Mouse (Mus musculus) lung, embryonic 14.5 days (tissue): ENCODE data around the gene Arhgap31. TPM values are rescaled to one million over a fixed set of nuclear protein-coding genes. Genes with fewer than 3 reads are reported as not detected.

ENCODE experiments used
- ATAC-seq: fragments of 200-750 bp; cut with Nextera tagmentation; 2 replicates; pipeline ENCODE4 v1.8.0; 2017; ENCODE audit warnings: mild to moderate bottlenecking, moderate TSS enrichment, moderate library complexity; ENCODE audit not compliant: insufficient read depth
- DNase-seq: peaks from one replicate; pipeline ENCODE4 v3.0.0-alpha.2; 2015
- H3K27ac ChIP-seq: fragments of 300-500 bp; sonication (generic); 2 replicates; pipeline ENCODE4 v1.5.1; 2014; ENCODE audit warnings: low read depth, mild to moderate bottlenecking, moderate library complexity
- H3K27me3 ChIP-seq: fragments of 300-500 bp; sonication (generic); 2 replicates; pipeline ENCODE4 v1.6.1; 2014; ENCODE audit warnings: low read length, control low read depth; ENCODE audit not compliant: insufficient read depth
- H3K36me3 ChIP-seq: fragments of 300-500 bp; sonication (generic); 2 replicates; pipeline ENCODE4 v1.6.1; 2014; ENCODE audit warnings: control low read depth; ENCODE audit not compliant: insufficient read depth
- H3K4me1 ChIP-seq: fragments of 300-500 bp; sonication (generic); 2 replicates; pipeline ENCODE4 v1.6.1; 2014; ENCODE audit warnings: antibody characterized with exemption, control low read depth; ENCODE audit not compliant: insufficient read depth
- H3K4me2 ChIP-seq: fragments of 300-500 bp; sonication (generic); 2 replicates; pipeline ENCODE4 v1.6.1; 2014; ENCODE audit warnings: mild to moderate bottlenecking
- H3K4me3 ChIP-seq: fragments of 300-500 bp; sonication (generic); 2 replicates; pipeline ENCODE4 v1.5.1; 2014; ENCODE audit warnings: low read depth, low read length
- H3K9ac ChIP-seq: fragments of 300-500 bp; sonication (generic); 2 replicates; pipeline ENCODE4 v1.6.1; 2014
- H3K9me3 ChIP-seq: fragments of 300-500 bp; sonication (generic); 2 replicates; pipeline ENCODE4 v1.6.1; 2016; ENCODE audit warnings: low read depth, low read length, control low read depth
- CTCF ChIP-seq: IDR thresholded peaks from 2 replicates; pipeline ENCODE4 v1.5.1; 2016; ENCODE audit warnings: antibody characterized with exemption, low read depth
- WGBS: fragments of 180-500 bp; shearing (Covaris S2); extraction: QIAGEN DNeasy Blood & Tissue Kit; methylation state at CpG from one replicate; pipeline ENCODE4 v1.1.7; 2014; 5-methylcytosine and 5-hydroxymethylcytosine counted together
- polyA plus RNA-seq: library from polyadenylated mRNA; unstranded; fragments of >200 nt; fragmentation: Nextera tagmentation; extraction: Ambion mirVana; gene quantifications from 2 replicates; pipeline ENCODE4 v1.2.1, GENCODE M21; 2014

Gene Arhgap31
- polyA plus RNA-seq, 1 experiment from 2014 or later = 21.6 TPM

DNA sequence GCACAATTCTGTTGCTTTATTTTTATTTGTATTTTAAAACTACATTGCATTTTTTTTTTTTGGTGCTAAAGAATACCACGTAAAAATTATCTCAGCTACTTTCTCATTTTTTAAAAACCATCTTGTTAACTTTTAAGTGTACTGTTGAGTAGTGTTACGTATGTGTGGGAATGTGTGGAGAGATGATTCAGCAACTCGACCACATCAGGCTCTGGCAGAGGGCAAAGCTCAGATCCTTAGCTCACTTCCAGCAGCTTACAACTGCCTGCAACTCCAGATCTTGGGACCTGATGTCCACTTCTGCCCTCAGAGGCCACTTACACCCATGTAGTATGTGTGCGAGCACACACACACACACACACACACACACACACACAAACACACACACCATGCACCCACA is 43.5 kb upstream of the Arhgap31 start:
- Histone ChIP-seq H3K9ac (no peak overlapping the region), H3K9me3 (no peaks in the 10 kb centered on the region), H3K36me3 (peaks cover 50% of the 10 kb centered on the region), H3K4me1 (no peaks in the 10 kb centered on the region; the same call in none of the 2 replicates), H3K27me3 (no peaks in the 10 kb centered on the region), H3K4me2 (no peak overlapping the region), H3K27ac (peak overlapping the region; percentile 60; the same call in 1 of the 2 replicates), H3K4me3 (no peak overlapping the region)
- DNase-seq (no peak), ATAC-seq (no peak)
- TF ChIP-seq CTCF = no peak
- WGBS = 41% methylated on average over 4 of the region's 4 CpGs

DNA sequence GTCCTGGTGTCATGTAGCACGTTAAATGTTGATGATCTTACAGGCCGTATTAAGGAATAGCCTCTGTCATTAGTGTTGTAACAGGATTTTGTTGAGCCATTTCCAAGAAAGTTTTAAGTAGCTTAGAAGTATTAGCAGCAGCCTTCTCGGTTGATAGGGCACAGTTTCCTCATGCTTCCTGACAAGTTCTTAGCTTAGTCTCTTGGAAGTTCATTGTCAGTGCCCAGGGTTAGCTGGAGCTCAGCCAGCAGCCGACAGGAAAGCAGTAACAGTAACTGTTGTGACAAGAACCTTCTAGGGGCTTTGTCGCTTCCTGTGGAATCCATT is 43.1 kb upstream of the Arhgap31 start:
- no peaks in the 10 kb centered on the region; the same call in none of the 2 replicates for H3K4me1 ChIP-seq
- ATAC-seq = peak; percentile 70
- DNase-seq = peak; percentile 89
- no peak overlapping the region for H3K4me3 ChIP-seq
- H3K9me3 ChIP-seq = no peaks in the 10 kb centered on the region
- peak overlapping the region; percentile 19; the same call in 1 of the 2 replicates for H3K4me2 ChIP-seq
- 17% methylated on average over 5 of the region's 5 CpGs for WGBS
- no peak for TF ChIP-seq CTCF
- peak overlapping the region; percentile 81 for H3K27ac ChIP-seq
- peaks cover 50% of the 10 kb centered on the region for H3K36me3 ChIP-seq
- no peaks in the 10 kb centered on the region for H3K27me3 ChIP-seq
- no peak overlapping the region for H3K9ac ChIP-seq

DNA sequence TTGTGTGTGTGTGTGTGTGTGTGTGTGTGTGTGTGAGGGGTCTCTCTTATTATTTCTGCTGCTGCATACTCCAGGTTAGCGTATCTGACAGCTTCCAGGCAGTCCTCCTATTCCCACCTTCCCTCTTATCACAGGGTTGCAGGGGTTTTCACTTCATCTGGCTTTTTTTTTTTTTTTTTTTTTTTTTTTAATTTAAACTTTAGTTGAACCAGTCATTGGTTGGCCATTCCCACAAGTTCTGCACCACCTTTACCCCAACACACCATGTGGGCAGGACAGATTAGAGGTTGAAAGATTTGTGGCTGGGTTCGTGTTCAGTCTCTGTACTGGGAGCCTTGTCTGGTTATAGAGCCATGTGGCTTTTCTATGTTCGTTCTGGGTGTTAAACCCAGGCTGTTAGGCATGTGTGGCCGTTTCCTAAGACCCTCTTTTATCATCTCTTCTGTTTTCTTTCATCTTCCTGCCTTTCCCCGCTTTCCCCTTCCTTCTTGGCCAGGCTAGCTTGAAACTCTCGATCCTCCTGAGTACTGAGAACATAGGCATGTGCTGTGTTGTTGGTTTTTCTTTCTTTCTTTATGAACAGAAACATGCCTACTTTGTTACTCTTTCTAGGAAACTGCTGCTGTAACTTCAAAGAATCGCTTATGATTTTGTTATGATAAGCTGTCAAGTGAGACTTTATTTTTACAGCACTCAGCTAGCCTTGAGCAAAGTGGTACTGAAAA is 42.5 kb upstream of the Arhgap31 start:
- H3K9me3 ChIP-seq = no peaks in the 10 kb centered on the region
- peaks cover 46% of the 10 kb centered on the region for H3K36me3 ChIP-seq
- 31% methylated on average over 7 of the region's 7 CpGs for WGBS
- no peaks in the 10 kb centered on the region; the same call in none of the 2 replicates for H3K4me1 ChIP-seq
- peak overlapping the region; percentile 81 for H3K27ac ChIP-seq
- H3K9ac ChIP-seq = no peak overlapping the region
- H3K4me3 ChIP-seq = no peak overlapping the region
- ATAC-seq (peak; percentile 45; the same call in 1 of the 2 replicates), DNase-seq (no peak)
- H3K4me2 ChIP-seq = peak overlapping the region; percentile 19; the same call in 1 of the 2 replicates
- H3K27me3 ChIP-seq = no peaks in the 10 kb centered on the region
- TF ChIP-seq CTCF = no peak

DNA sequence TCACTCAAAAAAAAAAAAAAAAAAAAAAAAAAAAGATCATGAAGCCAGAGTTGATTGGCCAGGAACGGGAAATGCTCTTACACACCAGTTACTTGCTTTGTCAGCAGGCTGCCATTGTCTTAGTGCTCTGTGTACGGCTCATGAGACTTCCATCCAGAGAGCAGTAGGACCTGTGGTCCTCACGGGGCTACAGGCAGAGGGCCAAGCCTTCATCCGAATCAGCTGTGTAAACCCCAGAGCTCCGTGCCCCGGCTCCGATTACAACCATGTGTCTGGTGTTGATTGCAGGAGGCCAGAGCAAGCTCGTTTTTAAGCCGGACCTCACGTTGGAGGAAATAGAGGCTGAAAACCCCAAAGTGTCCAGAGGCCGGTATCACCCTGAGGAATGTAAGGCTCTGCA is 40.6 kb upstream of the Arhgap31 start:
- ATAC-seq (no peak), DNase-seq (peak; percentile 29)
- H3K9ac ChIP-seq = no peak overlapping the region
- H3K27ac ChIP-seq = no peak overlapping the region
- H3K4me2 ChIP-seq = no peak overlapping the region; the same call in 1 of the 2 replicates
- no peaks in the 10 kb centered on the region; the same call in none of the 2 replicates for H3K4me1 ChIP-seq
- H3K36me3 ChIP-seq = peaks cover 29% of the 10 kb centered on the region
- 50% methylated on average over 11 of the region's 11 CpGs for WGBS
- H3K9me3 ChIP-seq = no peaks in the 10 kb centered on the region
- TF ChIP-seq CTCF = no peak
- H3K27me3 ChIP-seq = no peaks in the 10 kb centered on the region
- H3K4me3 ChIP-seq = no peak overlapping the region

DNA sequence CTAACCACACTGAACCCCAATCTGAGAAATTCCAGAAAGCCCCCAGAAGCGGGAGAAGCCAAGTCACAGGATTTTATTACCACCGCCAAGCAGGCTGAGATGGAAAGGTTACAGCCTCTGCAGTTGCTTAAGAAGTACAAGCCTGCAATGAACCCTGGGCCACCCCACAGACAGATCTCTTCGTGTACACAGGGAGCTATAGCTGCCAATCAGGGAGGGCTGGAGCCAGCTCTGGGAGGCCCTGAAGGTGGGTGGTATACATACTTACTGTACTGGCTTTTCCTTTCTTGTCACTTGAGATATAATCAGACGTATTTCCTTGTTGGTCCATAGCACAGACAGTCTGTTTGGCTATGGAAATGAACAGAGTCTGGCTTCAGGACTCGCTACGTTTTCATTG is 37.7 kb upstream of the Arhgap31 start:
- Histone ChIP-seq H3K4me1 (no peaks in the 10 kb centered on the region; the same call in 1 of the 2 replicates), H3K27me3 (no peaks in the 10 kb centered on the region), H3K4me2 (no peak overlapping the region), H3K9ac (no peak overlapping the region), H3K36me3 (peaks cover 18% of the 10 kb centered on the region; the same call in 1 of the 2 replicates), H3K9me3 (no peaks in the 10 kb centered on the region), H3K27ac (no peak overlapping the region), H3K4me3 (no peak overlapping the region)
- 59% methylated on average over 6 of the region's 6 CpGs for WGBS
- DNase-seq (no peak), ATAC-seq (no peak)
- TF ChIP-seq CTCF = no peak

DNA sequence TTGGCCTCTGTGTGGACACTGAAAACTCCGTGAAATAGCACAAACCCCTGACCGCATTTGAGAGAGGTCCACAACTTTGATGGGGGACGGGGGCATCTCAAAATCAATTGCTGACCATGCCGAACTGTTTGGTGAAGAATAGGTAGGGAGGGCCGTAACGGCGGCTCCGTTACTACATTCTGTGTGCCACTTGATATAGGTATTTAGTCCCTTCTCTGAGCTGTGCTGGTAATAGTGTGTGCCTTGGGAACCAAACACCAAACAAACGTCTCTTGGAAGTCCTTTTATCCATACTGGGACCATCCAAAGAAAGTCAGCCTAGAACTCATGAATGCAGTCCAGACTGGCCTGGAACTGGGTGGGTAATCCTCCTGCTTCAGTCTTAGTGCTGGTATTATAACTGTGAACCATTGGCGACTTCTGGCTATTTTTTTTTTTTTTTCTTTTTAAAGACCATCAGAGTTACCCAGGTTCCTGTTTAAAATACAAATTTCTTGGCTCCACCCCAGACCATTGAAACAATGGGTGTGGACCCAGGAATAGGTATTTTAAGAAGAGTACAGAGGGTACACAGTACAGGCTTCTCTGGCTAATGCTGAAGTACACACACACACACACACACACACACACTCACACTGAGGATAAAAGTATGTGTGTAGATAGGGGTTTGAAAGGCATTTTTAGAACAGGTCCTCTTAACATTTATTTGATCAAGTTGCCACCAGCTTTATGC is 31.0 kb upstream of the Arhgap31 start:
- Histone ChIP-seq H3K4me1 (no peaks in the 10 kb centered on the region), H3K9ac (no peak overlapping the region), H3K27ac (no peak overlapping the region), H3K27me3 (no peaks in the 10 kb centered on the region), H3K36me3 (peaks cover 7% of the 10 kb centered on the region; the same call in 1 of the 2 replicates), H3K4me2 (no peak overlapping the region), H3K4me3 (no peak overlapping the region), H3K9me3 (no peaks in the 10 kb centered on the region)
- DNase-seq (no peak), ATAC-seq (no peak)
- WGBS = 86% methylated on average over 10 of the region's 10 CpGs
- no peak for TF ChIP-seq CTCF

DNA sequence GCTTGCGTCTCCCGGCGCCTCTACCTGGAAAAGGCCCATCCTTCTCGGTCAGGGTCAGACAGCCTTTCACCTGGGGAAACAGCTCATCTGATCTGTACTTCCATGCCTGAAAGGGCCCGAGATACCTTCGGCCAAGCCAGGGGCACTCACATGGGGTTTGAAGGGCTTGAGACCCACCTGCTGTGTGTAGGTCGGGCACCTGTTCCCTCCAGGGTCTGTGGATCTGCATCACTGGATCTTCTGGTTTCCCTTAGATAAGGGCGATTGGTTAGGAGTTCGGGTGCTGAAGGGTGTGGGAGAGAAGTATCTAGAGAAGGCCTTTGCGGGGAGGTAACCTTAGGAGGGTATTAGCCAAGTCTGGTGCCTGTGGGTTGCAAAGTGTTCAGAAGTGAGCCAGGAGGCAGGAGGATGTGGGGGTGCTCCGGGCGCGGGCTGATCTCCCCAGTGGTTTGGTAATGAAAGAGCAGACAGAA is 29.6 kb upstream of the Arhgap31 start:
- Histone ChIP-seq H3K4me1 (no peaks in the 10 kb centered on the region), H3K4me2 (peak overlapping the region; percentile 90), H3K9me3 (no peaks in the 10 kb centered on the region), H3K27me3 (no peaks in the 10 kb centered on the region), H3K4me3 (peak overlapping the region; percentile 82), H3K9ac (peak overlapping the region; percentile 81), H3K27ac (peak overlapping the region; percentile 83), H3K36me3 (peaks cover 7% of the 10 kb centered on the region; the same call in 1 of the 2 replicates)
- DNase-seq = peak; percentile 55
- under 1% methylated on average over 13 of the region's 13 CpGs for whole genome bisulfite sequencing
- TF ChIP-seq CTCF = no peak
- peak; percentile 56; the same call in 1 of the 2 replicates for ATAC-seq
